Mouse (Mus musculus): ENCODE measurements around the gene St3gal6.

The St3gal6 gene

DNA sequence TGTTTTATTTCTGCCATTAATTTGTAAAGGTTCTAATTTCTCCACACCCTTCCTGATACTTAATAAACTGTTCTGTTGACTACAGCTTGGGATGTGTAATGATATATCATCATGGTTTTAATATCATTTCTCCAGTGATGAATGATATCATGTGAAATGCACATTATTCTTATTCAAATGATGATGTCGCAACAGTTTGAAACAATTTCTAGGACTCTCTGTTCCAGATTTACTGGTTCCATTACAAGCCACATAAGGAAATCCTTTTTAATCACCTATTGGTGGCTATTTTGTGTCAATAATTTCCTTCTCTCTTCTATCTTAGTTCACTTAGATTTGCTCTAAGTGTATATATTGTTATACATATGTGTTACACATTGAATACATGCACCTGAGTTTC, 91.7 kb downstream of the St3gal6 start:
- no peak for DNase-seq (ENCODE audit: low read depth, low spot score)

DNA sequence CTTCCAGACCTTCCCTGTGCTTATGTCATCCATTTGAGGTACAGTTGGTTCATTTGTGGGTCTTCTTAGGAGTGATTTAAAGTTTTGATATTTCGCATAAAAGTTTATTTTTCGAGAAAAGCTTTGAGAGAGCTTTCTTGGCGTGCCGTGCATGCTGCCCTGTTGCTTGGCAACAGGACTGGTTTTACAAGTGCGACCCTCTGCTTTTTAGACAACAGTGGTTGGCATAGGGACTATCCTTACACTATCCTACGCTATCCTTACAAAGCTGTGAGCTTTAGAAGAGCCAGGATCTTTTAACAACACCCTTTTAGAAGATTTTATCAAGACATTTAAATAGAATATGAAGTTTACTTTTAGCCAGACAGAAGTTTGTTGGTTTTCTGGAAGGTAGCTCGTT, 93.8 kb downstream of the St3gal6 start:
- no peak for DNase-seq (ENCODE audit: low read depth, low spot score)

DNA sequence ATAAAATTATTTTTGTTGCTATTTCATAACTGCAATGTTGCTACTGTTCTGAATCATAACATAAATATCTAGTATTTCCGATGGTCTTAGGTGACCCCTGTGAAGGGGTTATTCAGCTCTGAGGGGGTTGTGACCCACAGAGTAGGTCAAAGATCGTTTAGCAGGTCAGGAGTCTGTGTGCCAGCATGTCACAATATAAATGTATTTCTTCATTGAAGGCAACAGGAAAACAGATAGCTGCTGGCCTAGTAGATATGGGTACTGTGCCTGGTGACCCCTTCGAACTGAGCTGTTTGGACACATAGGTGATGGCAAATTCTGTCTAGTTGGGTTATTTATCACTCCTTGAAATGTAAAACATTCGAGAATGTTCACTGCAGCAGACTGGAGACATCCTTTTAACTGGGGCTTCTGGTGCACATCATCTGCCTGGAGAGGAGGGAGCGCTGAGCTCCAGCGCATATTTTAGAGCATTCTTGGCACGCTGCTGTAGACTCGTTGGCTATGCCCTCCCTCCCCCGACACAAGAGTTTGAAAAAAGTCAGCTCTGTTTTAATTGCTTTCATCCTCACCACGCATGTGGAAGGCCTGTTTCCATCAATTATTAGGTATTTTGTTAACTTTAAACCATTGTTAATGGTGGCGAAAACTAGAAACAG, 102.2 kb downstream of the St3gal6 start:
- peak; percentile 22 for DNase-seq (ENCODE audit: low read depth, low spot score)
